Mouse (Mus musculus): ENCODE results near the gene Mepe. TPM values are rescaled to one million over a fixed set of nuclear protein-coding genes. Genes with fewer than 3 reads are reported as not detected.

Gene Mepe
- polyA plus RNA-seq, 1 experiment from 2014 or later, result not detected

DNA sequence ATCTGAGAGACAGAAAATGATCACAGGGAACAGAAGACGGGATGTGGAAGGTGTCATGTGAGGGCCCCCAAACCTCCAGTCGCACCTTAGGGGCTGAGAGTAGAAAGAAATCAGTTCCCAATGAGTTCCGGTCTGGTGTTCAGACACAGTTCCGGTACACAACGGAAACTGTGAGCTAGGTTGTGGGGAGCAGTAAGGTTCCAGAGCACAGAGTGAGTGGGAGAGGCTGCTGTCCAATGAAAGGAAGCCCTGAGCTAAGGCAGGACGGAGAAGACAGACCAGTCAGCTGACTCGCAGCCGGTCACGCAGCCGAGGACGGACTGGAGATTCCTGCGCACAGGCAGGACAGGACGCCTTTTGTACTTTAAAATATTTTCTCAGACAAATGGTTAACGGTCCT is 9.4 kb downstream of the Mepe start:
- no peak overlapping the region for H3K9ac ChIP-seq
- no peak overlapping the region for H3K4me3 ChIP-seq
- no peak for ATAC-seq
- H3K4me1 ChIP-seq, result no peaks in the 10 kb centered on the region
- no peaks in the 10 kb centered on the region for H3K27me3 ChIP-seq (replicated peaks)
- 78% methylated on average over 14 of the region's 14 CpGs for WGBS (ENCODE audit: insufficient replicate concordance)
- H3K27ac ChIP-seq, result no peak overlapping the region
- H3K4me2 ChIP-seq, result no peak overlapping the region
- no peaks in the 10 kb centered on the region for H3K9me3 ChIP-seq (replicated peaks)
- H3K36me3 ChIP-seq, result no peaks in the 10 kb centered on the region

DNA sequence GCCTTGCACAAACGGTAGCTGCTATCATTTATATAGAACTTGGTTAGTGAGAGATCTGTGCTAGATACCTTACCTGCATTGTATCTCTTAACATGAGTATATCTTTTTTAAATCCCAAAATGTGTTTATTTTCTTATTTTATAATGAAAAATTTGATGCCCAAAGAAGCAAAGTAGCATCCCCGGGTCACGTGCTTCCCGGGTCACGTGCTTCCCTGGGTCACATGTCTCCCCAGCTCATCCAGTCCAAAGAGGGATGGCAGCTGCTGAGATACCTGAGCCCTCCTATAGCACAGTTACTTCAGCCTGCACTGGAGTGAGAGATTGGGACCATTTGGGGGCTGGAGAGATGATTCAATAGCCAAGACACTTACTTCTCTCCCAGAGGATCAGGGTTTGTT is 10.8 kb downstream of the Mepe start:
- Histone ChIP-seq H3K9ac (no peak overlapping the region), H3K27ac (no peak overlapping the region), H3K36me3 (no peaks in the 10 kb centered on the region), H3K4me2 (no peak overlapping the region), H3K4me1 (no peaks in the 10 kb centered on the region), H3K27me3 (replicated peaks) (no peaks in the 10 kb centered on the region), H3K9me3 (replicated peaks) (no peaks in the 10 kb centered on the region), H3K4me3 (no peak overlapping the region)
- no peak for ATAC-seq
- WGBS (ENCODE audit: insufficient replicate concordance), result 67% methylated on average over 5 of the region's 5 CpGs

DNA sequence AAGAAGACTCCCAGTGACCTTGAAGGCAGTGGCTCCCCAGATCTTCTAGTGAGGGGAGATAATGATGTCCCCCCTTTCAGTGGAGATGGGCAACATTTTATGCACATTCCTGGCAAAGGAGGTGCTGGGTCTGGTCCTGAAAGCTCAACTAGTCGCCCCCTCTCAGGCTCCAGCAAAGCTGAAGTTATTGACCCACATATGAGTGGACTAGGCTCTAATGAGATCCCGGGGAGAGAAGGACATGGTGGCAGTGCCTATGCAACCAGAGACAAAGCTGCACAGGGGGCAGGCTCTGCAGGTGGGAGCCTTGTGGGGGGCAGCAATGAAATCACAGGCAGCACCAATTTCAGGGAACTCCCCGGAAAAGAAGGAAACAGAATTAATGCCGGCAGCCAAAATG is 12.4 kb downstream of the Mepe start:
- H3K36me3 ChIP-seq, result no peaks in the 10 kb centered on the region
- no peak overlapping the region for H3K9ac ChIP-seq
- no peaks in the 10 kb centered on the region for H3K9me3 ChIP-seq (replicated peaks)
- no peak overlapping the region for H3K4me3 ChIP-seq
- no peaks in the 10 kb centered on the region for H3K27me3 ChIP-seq (replicated peaks)
- no peaks in the 10 kb centered on the region for H3K4me1 ChIP-seq
- no peak for ATAC-seq
- H3K4me2 ChIP-seq, result no peak overlapping the region
- WGBS (ENCODE audit: insufficient replicate concordance), result 68% methylated on average over 4 of the region's 4 CpGs
- H3K27ac ChIP-seq, result no peak overlapping the region

DNA sequence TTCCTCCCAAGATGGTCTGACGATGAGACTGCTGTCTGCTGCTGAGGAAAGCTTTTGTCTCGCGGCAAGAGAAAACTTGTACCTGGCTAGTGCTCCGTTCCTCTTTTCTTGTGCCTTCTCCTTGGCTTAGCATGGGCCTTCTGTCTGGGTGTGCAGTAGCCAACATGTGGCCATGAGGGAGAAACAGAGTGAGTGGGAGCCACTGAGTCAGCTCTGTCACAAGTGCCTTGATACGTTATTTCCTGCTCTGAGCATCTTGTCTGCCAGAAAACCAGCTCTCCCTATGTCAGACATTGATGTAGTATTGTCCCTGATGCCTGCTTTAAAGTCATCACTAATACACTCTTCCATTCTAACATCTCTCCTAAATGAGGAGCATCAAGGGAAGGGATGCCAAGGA is 13.9 kb downstream of the Mepe start:
- Histone ChIP-seq H3K36me3 (no peaks in the 10 kb centered on the region), H3K27me3 (replicated peaks) (no peaks in the 10 kb centered on the region), H3K9me3 (replicated peaks) (no peaks in the 10 kb centered on the region), H3K4me2 (no peak overlapping the region), H3K9ac (no peak overlapping the region), H3K27ac (no peak overlapping the region), H3K4me3 (no peak overlapping the region), H3K4me1 (no peaks in the 10 kb centered on the region)
- 66% methylated on average over 5 of the region's 5 CpGs for WGBS (ENCODE audit: insufficient replicate concordance)
- no peak for ATAC-seq

DNA sequence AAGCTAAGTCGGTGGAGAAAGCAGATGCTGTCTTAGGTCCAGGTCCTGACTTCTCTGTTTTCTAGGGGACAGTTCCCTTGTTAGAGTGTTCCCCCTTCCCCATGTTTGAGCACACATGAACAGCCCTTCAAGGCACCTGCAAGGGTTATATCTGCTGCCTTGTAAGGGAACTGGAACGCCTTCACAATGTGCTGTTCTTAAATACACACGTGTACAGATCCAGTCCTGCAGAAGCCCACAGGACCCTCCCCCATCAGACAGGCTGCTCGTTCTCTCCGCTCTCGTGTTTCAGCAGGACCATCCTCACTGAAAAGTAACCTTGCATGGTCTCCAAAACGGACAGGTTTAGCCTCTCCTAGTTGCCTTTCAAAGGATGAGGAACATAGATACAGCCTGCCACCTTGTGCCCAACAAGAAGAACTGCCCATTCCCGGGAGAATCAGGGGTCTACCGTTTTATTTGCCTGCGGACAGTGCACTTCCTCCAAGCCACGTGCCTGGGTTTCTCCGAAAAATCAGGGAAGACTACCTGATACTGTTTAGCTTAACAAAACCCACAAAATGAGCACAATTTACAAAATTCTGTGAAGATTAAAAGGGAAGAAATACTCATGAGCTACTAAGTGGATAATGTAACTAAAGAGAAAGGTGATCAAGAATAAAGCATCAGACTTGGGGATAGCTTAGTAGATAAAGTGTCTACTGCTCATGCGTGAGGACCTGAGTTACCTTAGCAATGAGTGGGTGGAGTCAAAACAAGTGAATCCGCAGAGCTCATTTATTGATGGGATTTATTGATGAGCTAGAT is 14.8 kb downstream of the Mepe start:
- Histone ChIP-seq H3K9ac (no peak overlapping the region), H3K36me3 (no peaks in the 10 kb centered on the region), H3K4me3 (no peak overlapping the region), H3K9me3 (replicated peaks) (no peaks in the 10 kb centered on the region), H3K27ac (no peak overlapping the region), H3K27me3 (replicated peaks) (no peaks in the 10 kb centered on the region), H3K4me1 (no peaks in the 10 kb centered on the region), H3K4me2 (no peak overlapping the region)
- ATAC-seq, result no peak
- 21% methylated on average over 14 of the region's 14 CpGs for WGBS (ENCODE audit: insufficient replicate concordance)

DNA sequence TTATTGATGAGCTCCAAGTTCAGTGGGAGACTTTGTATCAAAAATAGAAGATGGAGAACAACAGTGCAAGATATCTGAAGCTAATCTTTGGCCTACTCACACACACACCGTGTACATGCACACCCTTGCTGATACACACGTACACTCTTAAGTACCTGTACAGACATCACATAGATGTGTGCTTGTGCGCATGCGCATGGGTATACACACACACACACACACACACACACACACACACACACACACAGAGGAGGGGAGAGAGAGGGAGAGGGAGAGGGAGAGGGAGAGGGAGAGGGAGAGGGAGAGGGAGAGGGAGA is 15.3 kb downstream of the Mepe start:
- 72% methylated on average over 4 of the region's 4 CpGs for WGBS (ENCODE audit: insufficient replicate concordance)
- Histone ChIP-seq H3K36me3 (no peaks in the 10 kb centered on the region), H3K4me3 (no peak overlapping the region), H3K27me3 (replicated peaks) (no peaks in the 10 kb centered on the region), H3K9ac (no peak overlapping the region), H3K4me1 (no peaks in the 10 kb centered on the region), H3K9me3 (replicated peaks) (no peaks in the 10 kb centered on the region), H3K4me2 (no peak overlapping the region), H3K27ac (no peak overlapping the region)
- ATAC-seq, result no peak

DNA sequence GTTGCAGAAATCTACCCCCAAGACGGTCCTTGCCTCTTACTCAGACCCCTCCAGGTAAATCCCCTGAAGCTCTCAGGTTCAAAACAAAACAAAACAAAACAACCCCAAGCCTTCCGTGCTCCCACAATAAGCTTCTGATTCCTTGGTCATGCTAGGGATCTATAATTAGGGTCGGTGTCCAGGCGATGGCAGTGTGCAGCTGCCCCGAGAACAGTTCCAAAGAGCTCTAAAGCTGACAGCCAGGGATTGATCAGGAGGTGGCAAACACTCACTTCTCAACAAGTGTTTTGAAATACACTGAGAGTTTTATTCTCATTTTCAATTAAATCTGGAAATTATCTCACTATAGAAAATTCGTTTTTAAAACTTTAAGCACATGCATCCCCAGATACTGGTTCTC is 17.8 kb downstream of the Mepe start:
- Histone ChIP-seq H3K36me3 (no peaks in the 10 kb centered on the region), H3K4me1 (no peaks in the 10 kb centered on the region), H3K9ac (no peak overlapping the region), H3K27me3 (replicated peaks) (no peaks in the 10 kb centered on the region), H3K27ac (no peak overlapping the region), H3K4me3 (no peak overlapping the region), H3K4me2 (no peak overlapping the region), H3K9me3 (replicated peaks) (no peaks in the 10 kb centered on the region)
- 33% methylated on average over 6 of the region's 6 CpGs for WGBS (ENCODE audit: insufficient replicate concordance)
- ATAC-seq, result no peak

DNA sequence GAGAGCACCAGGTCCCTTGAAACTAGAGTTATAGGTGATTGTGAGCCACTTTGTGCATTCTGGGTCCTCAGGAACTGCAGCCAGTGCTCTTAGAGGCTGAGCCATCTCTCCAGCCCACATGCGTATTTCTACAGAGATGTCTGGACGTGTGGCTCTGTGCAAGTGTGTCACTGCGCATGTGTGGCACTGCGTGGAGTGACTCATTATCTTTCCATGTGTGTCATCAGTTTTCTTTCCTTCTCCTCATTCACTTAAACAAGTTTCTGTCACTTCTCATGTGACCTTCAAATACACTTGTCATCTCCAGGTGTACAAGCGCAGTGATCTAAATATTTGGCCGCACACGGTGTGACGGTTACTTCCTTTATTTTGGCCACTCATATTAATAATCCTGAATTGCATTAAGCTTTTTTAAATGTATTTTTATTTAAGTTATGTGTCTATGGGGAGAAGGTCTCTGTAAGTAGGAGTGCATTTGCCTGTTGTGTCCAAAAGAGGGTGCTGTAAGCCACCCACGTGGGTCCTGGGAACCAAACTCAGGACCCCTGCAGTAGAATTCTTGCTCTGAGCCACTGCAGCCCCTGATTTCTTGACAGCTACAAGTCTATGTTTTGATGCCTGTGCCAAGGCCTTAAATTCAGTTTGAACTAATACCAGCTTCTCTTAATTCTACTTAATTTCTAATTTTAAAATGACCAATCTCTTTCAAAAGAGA is 19.6 kb downstream of the Mepe start:
- H3K4me2 ChIP-seq, result no peak overlapping the region
- H3K4me1 ChIP-seq, result no peaks in the 10 kb centered on the region
- H3K9me3 ChIP-seq (replicated peaks), result no peaks in the 10 kb centered on the region
- no peaks in the 10 kb centered on the region for H3K27me3 ChIP-seq (replicated peaks)
- H3K4me3 ChIP-seq, result no peak overlapping the region
- no peak for ATAC-seq
- no peak overlapping the region for H3K27ac ChIP-seq
- H3K9ac ChIP-seq, result no peak overlapping the region
- no peaks in the 10 kb centered on the region for H3K36me3 ChIP-seq
- WGBS (ENCODE audit: insufficient replicate concordance), result 52% methylated on average over 9 of the region's 9 CpGs

DNA sequence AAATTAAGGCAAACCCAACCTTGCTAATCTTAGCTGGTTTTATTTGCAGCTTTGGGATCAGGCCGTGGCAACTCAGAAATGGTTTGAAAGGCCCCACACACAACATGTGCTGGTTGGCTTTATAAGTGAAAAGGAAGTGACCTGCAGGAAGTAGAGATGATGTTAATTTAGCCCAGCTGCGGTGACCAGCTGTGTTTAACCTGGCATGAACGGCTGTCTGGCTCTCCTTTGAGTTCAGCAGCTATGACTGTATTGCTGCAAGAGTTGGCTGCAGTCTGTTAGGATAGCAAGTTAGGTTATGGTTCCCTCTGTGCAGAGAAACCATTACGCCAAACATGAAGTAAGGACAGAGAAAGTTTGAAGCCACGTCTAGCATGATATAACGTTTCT is 20.1 kb downstream of the Mepe start:
- no peaks in the 10 kb centered on the region for H3K4me1 ChIP-seq
- H3K27me3 ChIP-seq (replicated peaks), result no peaks in the 10 kb centered on the region
- H3K4me3 ChIP-seq, result no peak overlapping the region
- 65% methylated on average over 6 of the region's 6 CpGs for WGBS (ENCODE audit: insufficient replicate concordance)
- ATAC-seq, result no peak
- no peak overlapping the region for H3K27ac ChIP-seq
- H3K36me3 ChIP-seq, result no peaks in the 10 kb centered on the region
- no peaks in the 10 kb centered on the region for H3K9me3 ChIP-seq (replicated peaks)
- H3K9ac ChIP-seq, result no peak overlapping the region
- no peak overlapping the region for H3K4me2 ChIP-seq

DNA sequence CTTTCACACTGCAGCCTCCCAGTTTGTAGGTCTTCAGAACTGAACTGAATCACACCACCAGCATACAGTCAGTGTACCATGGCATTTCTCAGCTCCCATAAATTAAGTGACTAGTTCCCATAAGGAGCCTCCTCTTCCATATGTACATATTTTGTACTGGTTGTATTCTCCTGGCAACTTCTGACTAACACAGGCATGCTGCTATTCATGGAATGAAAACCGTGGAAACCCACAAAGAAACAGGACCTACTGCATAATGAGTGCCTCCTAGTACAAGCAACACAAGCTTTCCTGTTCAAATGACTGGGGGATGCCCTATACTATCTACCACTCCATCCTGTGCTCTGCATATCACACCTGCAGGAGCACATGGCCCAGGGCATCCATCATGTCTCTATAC is 25.9 kb downstream of the Mepe start:
- no peak overlapping the region for H3K4me3 ChIP-seq
- H3K27ac ChIP-seq, result no peak overlapping the region
- no peaks in the 10 kb centered on the region for H3K36me3 ChIP-seq
- no peak for ATAC-seq
- H3K27me3 ChIP-seq (replicated peaks), result no peaks in the 10 kb centered on the region
- WGBS (ENCODE audit: insufficient replicate concordance), result 45% methylated on average over 1 of the region's 1 CpGs
- H3K9me3 ChIP-seq (replicated peaks), result no peaks in the 10 kb centered on the region
- no peak overlapping the region for H3K9ac ChIP-seq
- no peaks in the 10 kb centered on the region for H3K4me1 ChIP-seq
- no peak overlapping the region for H3K4me2 ChIP-seq

DNA sequence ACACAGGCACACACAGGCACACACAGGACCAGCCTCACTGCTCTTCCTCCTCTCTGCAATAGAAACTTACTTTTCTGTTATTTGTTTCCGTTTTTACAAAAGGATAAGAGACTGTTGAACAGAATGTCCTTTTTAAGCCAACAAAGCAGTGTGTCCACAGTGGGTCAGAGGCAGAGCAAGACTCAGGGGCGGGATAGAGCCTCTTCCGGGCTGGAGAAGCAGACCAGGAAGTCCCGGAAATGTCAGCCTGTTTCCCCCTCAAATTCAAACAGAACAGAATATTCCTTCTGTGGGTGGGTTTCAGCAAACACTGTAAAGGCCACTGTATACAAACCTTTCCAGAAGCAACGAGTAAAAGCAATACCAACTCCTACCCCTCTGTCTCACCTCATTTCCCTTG is 26.7 kb downstream of the Mepe start:
- WGBS (ENCODE audit: insufficient replicate concordance), result 51% methylated on average over 5 of the region's 5 CpGs
- Histone ChIP-seq H3K4me3 (no peak overlapping the region), H3K27me3 (replicated peaks) (no peaks in the 10 kb centered on the region), H3K27ac (no peak overlapping the region), H3K4me2 (no peak overlapping the region), H3K9ac (no peak overlapping the region), H3K36me3 (no peaks in the 10 kb centered on the region), H3K9me3 (replicated peaks) (no peaks in the 10 kb centered on the region), H3K4me1 (no peaks in the 10 kb centered on the region)
- ATAC-seq, result no peak

DNA sequence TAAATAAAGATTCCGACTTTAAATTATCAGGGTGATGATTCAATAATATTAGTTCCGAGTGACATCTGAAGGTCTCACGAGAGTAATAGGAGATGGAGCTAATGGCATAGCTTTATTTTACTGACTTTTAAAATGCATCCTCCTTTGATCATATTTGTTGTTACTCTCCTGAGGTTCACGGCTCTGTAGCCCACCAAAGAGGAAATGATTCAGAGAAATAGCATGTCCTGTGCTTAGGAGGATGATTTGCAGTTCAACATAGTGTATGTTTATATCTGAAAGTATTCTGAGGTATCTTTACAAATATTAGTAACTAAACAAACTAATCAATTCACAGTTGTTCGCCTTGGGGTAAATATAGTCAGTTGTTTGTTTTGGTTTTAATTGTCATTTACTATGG is 32.4 kb downstream of the Mepe start:
- ATAC-seq, result no peak
- Histone ChIP-seq H3K4me2 (no peak overlapping the region), H3K9ac (no peak overlapping the region), H3K36me3 (no peaks in the 10 kb centered on the region), H3K27me3 (replicated peaks) (no peaks in the 10 kb centered on the region), H3K4me1 (no peaks in the 10 kb centered on the region), H3K27ac (no peak overlapping the region), H3K9me3 (replicated peaks) (no peaks in the 10 kb centered on the region), H3K4me3 (no peak overlapping the region)
- WGBS (ENCODE audit: insufficient replicate concordance), result 63% methylated on average over 5 of the region's 5 CpGs

DNA sequence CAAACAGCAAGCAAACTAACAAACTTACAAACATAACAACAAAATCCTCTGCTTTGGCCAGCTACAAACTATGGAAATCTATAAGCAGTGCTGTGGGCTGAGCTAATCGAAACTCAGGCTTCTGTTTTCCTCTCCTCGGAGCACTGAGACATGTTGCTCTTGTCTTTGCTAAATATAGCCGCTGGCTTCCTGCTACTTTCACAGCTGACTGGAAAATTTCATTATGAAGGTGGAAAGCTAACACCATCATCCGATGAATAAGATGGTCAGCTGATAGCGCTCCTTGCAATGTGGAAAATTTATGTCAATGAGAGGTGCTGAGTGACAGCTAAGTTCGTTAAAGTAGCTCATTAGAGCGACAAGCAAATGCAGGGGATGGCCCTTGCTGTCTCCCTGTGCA is 33.5 kb downstream of the Mepe start:
- H3K27ac ChIP-seq, result no peak overlapping the region
- no peaks in the 10 kb centered on the region for H3K4me1 ChIP-seq
- no peaks in the 10 kb centered on the region for H3K9me3 ChIP-seq (replicated peaks)
- H3K27me3 ChIP-seq (replicated peaks), result no peaks in the 10 kb centered on the region
- no peak overlapping the region for H3K9ac ChIP-seq
- no peak for ATAC-seq
- WGBS (ENCODE audit: insufficient replicate concordance), result 52% methylated on average over 7 of the region's 7 CpGs
- no peaks in the 10 kb centered on the region for H3K36me3 ChIP-seq
- H3K4me3 ChIP-seq, result no peak overlapping the region
- no peak overlapping the region for H3K4me2 ChIP-seq
